Mouse (Mus musculus): ENCODE results near the gene Dnajc12.

- TF ChIP-seq TCF12 (IDR thresholded peaks at IDR 0.05; ENCODE audit: insufficient read depth, poor library complexity, severe bottlenecking) (no peak), E2F4 (IDR thresholded peaks at IDR 0.05; ENCODE audit: insufficient read depth) (no peak), CEBPB (IDR thresholded peaks at IDR 0.05; ENCODE audit: insufficient read depth, poor library complexity, severe bottlenecking) (no peak), MAX (IDR thresholded peaks at IDR 0.05; ENCODE audit: low read depth) (no peak)
Measured at GRCm38 (mm10) chr10:63378948-63379680, 3.1 kb upstream of the Dnajc12 start.
